Mouse (Mus musculus) midbrain, embryonic 13.5 days (tissue): ENCODE results near the gene Ep300. TPM values are rescaled to one million over a fixed set of nuclear protein-coding genes. Genes with fewer than 3 reads are reported as not detected.

Experiments used
- ATAC-seq: fragments of 200-750 bp; cut with Nextera tagmentation; 2 replicates; pipeline ENCODE4 v1.8.0; 2017; ENCODE audit warnings: mild to moderate bottlenecking, moderate TSS enrichment, moderate library complexity
- H3K27ac ChIP-seq: fragments of 300-500 bp; sonication (generic); 2 replicates; pipeline ENCODE4 v1.5.1; 2015; ENCODE audit warnings: inconsistent platforms, mild to moderate bottlenecking, moderate library complexity
- H3K27me3 ChIP-seq: fragments of 300-500 bp; sonication (generic); 2 replicates; pipeline ENCODE4 v1.6.1; 2015; ENCODE audit warnings: mild to moderate bottlenecking, inconsistent platforms
- H3K36me3 ChIP-seq: fragments of 300-500 bp; sonication (generic); 2 replicates; pipeline ENCODE4 v1.6.1; 2015; ENCODE audit warnings: mild to moderate bottlenecking, inconsistent platforms
- H3K4me1 ChIP-seq: fragments of 300-500 bp; sonication (generic); replicated peaks from 2 replicates; pipeline ENCODE4 v1.6.1; 2015; ENCODE audit warnings: inconsistent platforms
- H3K4me2 ChIP-seq: fragments of 300-500 bp; sonication (generic); replicated peaks from 2 replicates; pipeline ENCODE4 v1.6.1; 2015; ENCODE audit warnings: moderate library complexity, mild to moderate bottlenecking, inconsistent platforms
- H3K4me3 ChIP-seq: fragments of 300-500 bp; sonication (generic); replicated peaks from 2 replicates; pipeline ENCODE4 v1.5.1; 2015; ENCODE audit warnings: mild to moderate bottlenecking, inconsistent platforms
- H3K9ac ChIP-seq: fragments of 300-500 bp; sonication (generic); replicated peaks from 2 replicates; pipeline ENCODE4 v1.6.1; 2015; ENCODE audit warnings: mild to moderate bottlenecking, inconsistent platforms
- H3K9me3 ChIP-seq: fragments of 300-500 bp; sonication (generic); 2 replicates; pipeline ENCODE4 v1.6.1; 2016; ENCODE audit warnings: mild to moderate bottlenecking, inconsistent platforms
- WGBS: fragments of 180-500 bp; shearing (Covaris S2); methylation state at CpG from one replicate; pipeline ENCODE4 v1.1.7; 2015; 5-methylcytosine and 5-hydroxymethylcytosine counted together
- polyA plus RNA-seq: library from polyadenylated mRNA; unstranded; fragments of >200 nt; fragmentation: Nextera tagmentation; extraction: Ambion mirVana; gene quantifications from 2 replicates; pipeline ENCODE4 v1.2.1, GENCODE M21; 2015

The Ep300 gene
- polyA plus RNA-seq, 1 experiment from 2014 or later: 25.3 TPM

DNA sequence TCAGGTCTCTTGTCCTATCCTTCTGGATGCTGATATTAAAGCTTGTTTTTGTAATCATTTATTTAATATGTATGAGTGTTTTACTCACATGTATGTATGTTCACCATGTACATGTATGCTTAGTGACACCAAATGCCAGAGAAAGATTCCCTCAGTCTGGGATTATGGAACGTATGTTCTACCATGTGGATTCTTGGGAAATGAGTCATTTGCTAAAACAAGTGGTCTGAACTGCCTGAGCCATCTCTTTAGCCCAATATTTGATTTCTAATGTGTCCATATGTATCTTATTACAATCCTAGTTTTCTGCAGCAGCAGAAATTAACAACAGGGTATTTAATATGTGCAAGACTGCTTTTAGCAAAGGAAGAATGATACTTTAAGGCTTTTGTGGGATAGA lies 20.1 kb downstream of the Ep300 start:
- H3K4me1 ChIP-seq: peaks cover 19% of the 10 kb centered on the region
- WGBS: 87% methylated on average over 1 of the region's 1 CpGs
- H3K9me3 ChIP-seq: no peaks in the 10 kb centered on the region
- no peaks in the 10 kb centered on the region for H3K27me3 ChIP-seq
- no peak for ATAC-seq
- H3K4me2 ChIP-seq: no peak overlapping the region
- no peak overlapping the region for H3K9ac ChIP-seq
- peaks cover 41% of the 10 kb centered on the region for H3K36me3 ChIP-seq
- no peak overlapping the region for H3K4me3 ChIP-seq
- no peak overlapping the region for H3K27ac ChIP-seq

DNA sequence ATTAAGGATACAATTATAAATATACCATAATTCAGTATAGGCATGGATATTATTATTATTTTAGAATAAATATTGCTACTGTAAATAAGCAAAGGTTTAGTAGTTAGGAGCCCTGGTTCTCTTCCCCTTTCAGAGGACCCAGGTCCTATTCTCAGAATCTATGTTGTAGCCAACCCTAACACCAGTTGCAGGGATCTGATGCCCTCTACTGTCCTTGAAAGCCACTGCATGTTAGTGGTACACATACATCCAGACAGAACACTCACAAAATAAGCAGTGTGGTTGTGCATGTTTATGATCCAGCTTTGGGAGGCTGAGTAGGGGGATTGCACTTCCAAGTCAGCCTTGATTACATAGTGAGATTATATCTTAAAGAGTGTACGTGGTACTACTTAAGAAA lies 21.5 kb downstream of the Ep300 start:
- WGBS: 90% methylated on average over 1 of the region's 1 CpGs
- H3K4me2 ChIP-seq: no peak overlapping the region
- no peaks in the 10 kb centered on the region for H3K9me3 ChIP-seq
- H3K9ac ChIP-seq: no peak overlapping the region
- no peak overlapping the region for H3K4me3 ChIP-seq
- H3K27me3 ChIP-seq: no peaks in the 10 kb centered on the region
- no peak for ATAC-seq
- H3K27ac ChIP-seq: no peak overlapping the region
- peaks cover 46% of the 10 kb centered on the region for H3K36me3 ChIP-seq
- peaks cover 14% of the 10 kb centered on the region; the same call in 1 of the 2 replicates for H3K4me1 ChIP-seq

DNA sequence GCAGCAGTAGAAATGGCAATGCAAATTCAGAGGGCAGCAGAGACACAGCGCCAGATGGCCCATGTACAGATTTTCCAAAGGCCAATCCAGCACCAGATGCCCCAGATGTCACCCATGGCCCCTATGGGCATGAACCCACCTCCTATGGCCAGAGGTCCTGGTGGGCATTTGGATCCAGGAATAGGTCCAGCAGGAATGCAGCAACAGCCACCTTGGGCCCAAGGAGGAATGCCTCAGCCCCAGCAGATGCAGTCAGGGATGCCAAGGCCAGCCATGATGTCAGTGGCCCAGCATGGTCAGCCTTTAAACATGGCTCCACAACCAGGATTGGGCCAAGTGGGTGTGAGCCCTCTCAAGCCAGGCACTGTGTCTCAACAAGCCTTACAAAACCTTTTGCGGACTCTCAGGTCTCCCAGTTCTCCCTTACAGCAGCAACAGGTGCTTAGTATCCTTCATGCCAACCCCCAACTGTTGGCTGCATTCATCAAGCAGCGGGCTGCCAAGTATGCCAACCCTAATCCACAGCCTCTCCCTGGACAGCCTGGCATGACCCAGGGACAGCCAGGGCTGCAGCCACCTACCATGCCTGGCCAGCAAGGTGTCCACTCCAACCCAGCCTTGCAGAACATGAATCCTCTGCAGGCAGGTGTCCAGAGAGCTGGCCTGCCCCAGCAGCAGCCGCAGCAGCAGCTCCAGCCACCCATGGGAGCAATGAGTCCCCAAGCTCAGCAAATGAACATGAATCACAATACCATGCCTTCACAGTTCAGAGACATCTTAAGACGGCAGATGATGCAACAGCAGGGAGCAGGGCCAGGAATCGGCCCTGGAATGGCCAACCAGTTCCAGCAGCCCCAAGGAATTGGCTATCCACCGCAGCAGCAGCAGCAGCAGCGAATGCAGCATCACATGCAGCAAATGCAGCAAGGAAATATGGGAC lies 64.6 kb downstream of the Ep300 start:
- Histone ChIP-seq H3K27ac (no peak overlapping the region), H3K9ac (no peak overlapping the region), H3K9me3 (no peaks in the 10 kb centered on the region), H3K4me2 (no peak overlapping the region), H3K4me3 (no peak overlapping the region), H3K36me3 (peaks cover 70% of the 10 kb centered on the region), H3K4me1 (no peaks in the 10 kb centered on the region), H3K27me3 (no peaks in the 10 kb centered on the region)
- ATAC-seq: no peak
- 93% methylated on average over 8 of the region's 8 CpGs for WGBS

DNA sequence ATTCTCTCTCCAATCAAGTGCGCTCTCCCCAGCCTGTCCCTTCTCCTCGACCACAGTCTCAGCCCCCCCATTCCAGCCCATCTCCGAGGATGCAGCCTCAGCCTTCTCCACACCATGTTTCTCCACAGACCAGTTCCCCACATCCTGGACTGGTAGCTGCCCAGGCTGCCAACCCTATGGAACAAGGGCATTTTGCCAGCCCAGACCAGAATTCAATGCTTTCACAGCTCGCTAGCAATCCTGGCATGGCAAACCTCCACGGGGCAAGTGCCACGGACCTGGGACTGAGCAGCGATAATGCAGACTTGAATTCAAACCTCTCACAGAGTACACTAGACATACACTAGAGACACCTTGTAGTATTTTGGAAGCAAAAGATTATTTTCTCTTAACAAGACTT lies 65.5 kb downstream of the Ep300 start:
- no peaks in the 10 kb centered on the region for H3K4me1 ChIP-seq
- H3K27ac ChIP-seq: no peak overlapping the region
- H3K4me2 ChIP-seq: no peak overlapping the region
- no peak overlapping the region for H3K9ac ChIP-seq
- H3K36me3 ChIP-seq: peaks cover 61% of the 10 kb centered on the region
- no peaks in the 10 kb centered on the region for H3K9me3 ChIP-seq
- H3K27me3 ChIP-seq: no peaks in the 10 kb centered on the region
- no peak for ATAC-seq
- no peak overlapping the region for H3K4me3 ChIP-seq
- 92% methylated on average over 7 of the region's 7 CpGs for WGBS

DNA sequence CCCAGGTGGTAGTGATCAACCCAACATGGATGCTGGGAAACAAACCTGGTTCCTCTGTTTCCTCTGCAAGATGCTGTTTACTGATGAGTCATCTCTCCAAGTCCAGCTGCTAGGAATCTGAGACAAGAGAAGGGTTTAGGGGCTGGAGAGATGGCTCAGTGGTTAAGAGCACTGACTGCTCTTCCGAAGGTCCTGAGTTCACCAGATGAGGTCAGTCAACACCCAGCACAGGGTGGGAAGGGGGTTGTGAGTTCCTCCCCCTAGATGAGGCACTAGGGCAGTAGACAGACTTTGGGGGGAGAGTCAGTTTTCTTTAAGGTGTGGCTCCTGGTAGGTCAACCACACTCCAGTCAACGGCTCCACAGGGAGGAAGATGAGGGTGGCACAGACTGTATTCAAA lies 76.5 kb downstream of the Ep300 start:
- Histone ChIP-seq H3K9ac (no peak overlapping the region), H3K4me2 (no peak overlapping the region), H3K27ac (no peak overlapping the region), H3K4me3 (no peak overlapping the region), H3K27me3 (no peaks in the 10 kb centered on the region), H3K4me1 (peaks cover 11% of the 10 kb centered on the region), H3K36me3 (no peaks in the 10 kb centered on the region), H3K9me3 (no peaks in the 10 kb centered on the region)
- no peak for ATAC-seq
- 91% methylated on average over 2 of the region's 2 CpGs for WGBS

DNA sequence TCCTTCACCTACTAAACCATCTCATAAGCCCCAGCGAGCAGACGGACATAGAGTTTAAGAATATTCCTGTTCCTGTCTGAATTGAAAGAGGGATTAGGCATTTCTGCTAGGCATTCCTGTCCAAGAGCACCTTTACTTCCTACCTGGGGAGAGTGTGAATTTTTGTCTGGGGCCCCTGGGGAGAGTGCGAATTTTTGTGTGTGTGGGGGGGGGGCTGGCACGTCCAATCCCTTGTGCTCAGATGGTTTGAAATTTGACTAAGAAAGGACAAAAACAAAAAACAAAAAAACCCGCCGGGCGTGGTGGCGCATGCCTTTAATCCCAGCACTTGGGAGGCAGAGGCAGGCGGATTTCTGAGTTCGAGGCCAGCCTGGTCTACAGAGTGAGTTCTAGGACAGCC lies 78.1 kb downstream of the Ep300 start:
- Histone ChIP-seq H3K27me3 (no peaks in the 10 kb centered on the region), H3K9me3 (no peaks in the 10 kb centered on the region), H3K9ac (no peak overlapping the region), H3K4me3 (peak overlapping the region; percentile 59), H3K4me1 (peaks cover 11% of the 10 kb centered on the region), H3K36me3 (peaks cover 15% of the 10 kb centered on the region), H3K4me2 (peak overlapping the region; percentile 84), H3K27ac (no peak overlapping the region)
- ATAC-seq: peak; percentile 1; the same call in 1 of the 2 replicates
- 63% methylated on average over 10 of the region's 10 CpGs for WGBS

DNA sequence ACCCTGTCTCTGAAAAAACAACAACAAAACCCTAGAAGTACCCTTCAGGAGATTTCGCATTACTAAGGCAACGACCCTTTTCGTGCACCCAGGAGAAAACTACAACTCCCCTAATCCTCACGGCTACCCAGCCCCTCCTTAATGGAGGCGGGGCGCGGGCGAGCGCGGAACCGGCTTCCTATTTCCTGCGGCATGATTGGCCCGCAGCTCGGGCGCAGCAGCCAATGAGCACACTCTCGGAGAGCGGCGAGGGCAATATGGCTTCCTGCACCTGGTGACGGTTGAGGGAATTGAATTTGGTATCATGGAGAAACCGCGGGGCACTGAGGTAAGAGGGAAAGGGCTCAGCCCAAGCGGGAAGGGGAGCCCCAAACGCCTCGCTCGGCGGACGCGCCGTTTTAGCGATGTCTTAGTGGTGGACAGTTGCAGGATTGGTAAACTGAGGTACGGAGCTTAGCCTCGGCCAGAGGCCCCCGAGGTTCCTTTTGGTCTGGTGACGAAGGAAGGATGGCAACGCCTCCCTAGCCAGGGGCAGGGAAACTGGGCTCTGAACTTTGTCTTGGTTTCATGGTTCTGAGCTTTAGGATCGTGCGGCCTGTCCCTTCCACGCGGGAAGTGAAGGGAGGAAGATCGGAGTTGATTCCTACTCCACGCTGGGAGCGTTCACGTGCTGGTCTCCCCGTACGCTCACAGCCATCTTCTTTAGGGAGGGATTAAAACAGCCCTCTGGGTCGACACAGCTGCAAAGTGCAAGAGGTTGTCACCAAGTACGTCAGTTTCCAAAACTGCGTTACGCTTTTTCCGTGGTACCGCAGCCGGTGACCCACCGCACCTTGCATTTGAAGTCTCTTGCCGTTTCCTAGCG lies 78.8 kb downstream of the Ep300 start, which contains the start of gene L3mbtl2:
Gene L3mbtl2, plus strand, starts transcription at position 193 of the 865 bp plus-strand sequence.
- H3K9me3 ChIP-seq: no peaks in the 10 kb centered on the region
- WGBS: under 1% methylated on average over 55 of the region's 55 CpGs

DNA sequence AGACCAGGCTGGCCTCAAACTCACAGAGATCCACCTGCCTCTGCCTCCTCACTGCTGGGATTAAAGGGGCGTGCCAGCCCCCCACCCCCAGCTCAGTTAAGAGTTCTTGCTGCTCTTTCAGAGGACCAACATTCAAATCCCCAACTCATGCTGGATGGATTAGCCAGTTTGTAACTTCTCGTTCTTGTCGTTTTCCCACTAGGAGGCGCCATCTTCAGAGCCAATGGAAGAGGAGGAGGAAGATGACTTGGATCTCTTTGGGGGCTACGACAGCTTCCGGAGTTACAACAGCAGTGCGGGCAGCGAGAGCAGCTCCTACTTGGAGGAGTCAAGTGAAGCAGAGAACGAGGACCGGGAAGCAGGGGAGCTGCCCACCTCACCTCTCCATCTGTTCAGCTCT lies 81.8 kb downstream of the Ep300 start:
- H3K4me1 ChIP-seq: peaks cover 11% of the 10 kb centered on the region
- H3K36me3 ChIP-seq: peaks cover 40% of the 10 kb centered on the region
- H3K27ac ChIP-seq: no peak overlapping the region
- no peak for ATAC-seq
- 86% methylated on average over 10 of the region's 10 CpGs for WGBS
- H3K9me3 ChIP-seq: no peaks in the 10 kb centered on the region
- no peak overlapping the region for H3K4me2 ChIP-seq
- H3K9ac ChIP-seq: no peak overlapping the region
- H3K4me3 ChIP-seq: no peak overlapping the region
- H3K27me3 ChIP-seq: no peaks in the 10 kb centered on the region

More for the DNA sequence above, 78.8 kb downstream of the Ep300 start, which contains the start of gene L3mbtl2:
- Histone ChIP-seq H3K9ac (peak within 1 kb of the TSS; percentile 69), H3K27me3 (no peaks in the 10 kb centered on the region), H3K36me3 (peaks cover 21% of the 10 kb centered on the region), H3K4me3 (peak within 1 kb of the TSS; percentile 59), H3K27ac (no peak within 1 kb of the TSS), H3K4me2 (peak within 1 kb of the TSS; percentile 84), H3K4me1 (peaks cover 11% of the 10 kb centered on the region)
- peak; percentile 99 for ATAC-seq

DNA sequence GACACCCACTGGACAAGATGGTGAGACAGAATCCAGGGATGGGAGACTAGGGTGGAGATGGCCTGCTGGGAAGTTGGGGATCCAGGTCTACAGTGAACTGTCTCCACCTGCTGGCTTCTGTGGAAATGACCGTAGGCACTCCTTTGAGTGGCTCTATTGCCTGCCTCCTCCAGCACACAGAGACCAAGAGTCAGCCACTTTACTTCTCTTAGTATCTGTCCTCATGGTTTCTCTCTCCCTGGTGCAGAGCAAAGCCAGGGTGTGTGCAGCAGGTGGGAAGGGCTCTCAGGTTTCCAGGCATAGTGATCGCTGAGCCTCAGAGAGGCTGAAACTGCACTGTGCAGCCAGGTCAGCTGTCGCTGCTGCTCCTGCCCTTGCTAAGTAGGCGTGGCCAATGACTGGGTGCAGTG lies 85.1 kb downstream of the Ep300 start:
- Histone ChIP-seq H3K9ac (no peak overlapping the region), H3K4me1 (peaks cover under 1% of the 10 kb centered on the region; the same call in 1 of the 2 replicates), H3K36me3 (peaks cover 64% of the 10 kb centered on the region), H3K27me3 (no peaks in the 10 kb centered on the region), H3K27ac (no peak overlapping the region), H3K4me2 (no peak overlapping the region), H3K4me3 (no peak overlapping the region), H3K9me3 (no peaks in the 10 kb centered on the region)
- WGBS: 90% methylated on average over 4 of the region's 4 CpGs
- ATAC-seq: no peak

DNA sequence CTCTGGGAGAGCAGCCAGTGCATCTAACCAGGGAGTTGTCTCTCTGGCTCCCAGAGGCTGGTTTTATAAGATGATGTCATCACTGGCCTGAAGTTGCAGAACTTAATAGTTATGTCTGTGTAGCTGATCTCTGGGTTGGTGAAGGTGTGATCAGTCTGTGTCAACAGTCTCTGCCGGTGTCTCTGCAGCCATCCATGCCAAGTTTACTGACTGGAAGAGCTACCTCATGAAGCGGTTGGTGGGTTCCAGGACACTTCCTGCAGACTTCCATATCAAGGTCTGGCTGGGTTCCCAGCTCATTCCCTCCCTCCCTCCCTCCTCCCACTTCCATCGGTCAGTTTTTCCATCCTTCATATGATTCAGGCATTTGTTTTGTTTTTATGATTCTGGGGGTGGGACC lies 91.5 kb downstream of the Ep300 start:
- no peaks in the 10 kb centered on the region for H3K4me1 ChIP-seq
- no peaks in the 10 kb centered on the region for H3K9me3 ChIP-seq
- no peak for ATAC-seq
- WGBS: 100% methylated on average over 3 of the region's 3 CpGs
- no peaks in the 10 kb centered on the region for H3K27me3 ChIP-seq
- no peak overlapping the region for H3K9ac ChIP-seq
- H3K4me2 ChIP-seq: no peak overlapping the region
- H3K4me3 ChIP-seq: no peak overlapping the region
- peaks cover 81% of the 10 kb centered on the region for H3K36me3 ChIP-seq
- H3K27ac ChIP-seq: no peak overlapping the region

DNA sequence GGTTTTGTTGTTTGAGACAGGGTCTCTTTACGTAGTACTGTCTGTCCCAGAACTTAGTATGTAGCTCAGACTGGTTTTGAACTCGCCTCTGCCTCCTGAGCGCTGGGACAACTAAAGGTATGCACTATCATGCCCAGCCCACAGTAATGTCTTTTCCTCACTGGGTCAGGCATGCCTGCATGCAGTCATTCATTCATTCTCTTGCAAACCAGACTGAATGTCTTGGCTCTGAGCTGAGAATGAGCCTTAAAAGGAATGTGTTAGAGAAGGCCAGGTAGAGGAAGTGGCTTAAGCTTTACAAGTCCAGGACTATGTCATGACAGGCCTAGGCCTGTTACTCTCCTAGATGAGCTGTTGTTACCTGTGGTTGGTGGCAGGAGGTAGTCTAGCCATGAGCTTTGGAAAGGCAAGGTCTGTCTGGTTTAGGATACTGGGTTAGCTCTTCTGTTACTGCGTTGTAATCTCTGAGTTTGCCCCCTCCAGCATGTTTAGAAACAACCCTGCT lies 95.2 kb downstream of the Ep300 start:
- Histone ChIP-seq H3K27me3 (no peaks in the 10 kb centered on the region), H3K4me1 (no peaks in the 10 kb centered on the region), H3K4me2 (no peak overlapping the region), H3K27ac (no peak overlapping the region), H3K9me3 (no peaks in the 10 kb centered on the region), H3K9ac (no peak overlapping the region), H3K36me3 (peaks cover 94% of the 10 kb centered on the region), H3K4me3 (no peak overlapping the region)
- 95% methylated on average over 4 of the region's 4 CpGs for WGBS
- ATAC-seq: no peak
